Comparison of ENCODE assay signal across 22 mouse cellular contexts in the genomic region with DNA sequence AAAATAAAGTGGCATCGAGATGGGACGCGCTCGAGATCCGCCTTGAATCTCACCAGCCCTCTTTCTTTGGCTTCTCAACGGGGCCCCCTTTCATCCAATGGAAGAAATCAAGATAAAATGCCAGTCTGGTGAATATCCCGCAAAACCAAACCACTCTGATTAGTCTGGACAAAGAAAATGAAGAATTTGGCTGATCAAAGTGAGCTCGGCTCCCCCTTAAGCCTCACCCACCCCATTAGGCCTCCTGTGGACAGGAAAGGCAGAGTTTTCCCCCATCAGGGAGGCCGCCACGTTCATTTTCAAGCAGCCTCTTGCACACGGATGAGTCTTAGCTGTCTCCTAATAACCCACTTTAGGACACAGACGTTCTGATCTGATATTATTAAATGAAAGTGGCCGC. TPM values are rescaled to one million over a fixed set of nuclear protein-coding genes. Genes with fewer than 3 reads are reported as not detected.
DNase-seq lines count a peak whose midpoint lies in the region; ATAC-seq and TF ChIP-seq lines count a peak whose summit lies in the region.
"Had no signal": no experiment of that assay in that cellular context is flagged by ENCODE, and none has a peak within 500 bp of the region (broad histone marks: within the 10 kb centered on the region; RNA-seq: fewer than 3 reads in every experiment).

No protein-coding gene starts in this region.

- H3K4me3 ChIP-seq in embryonic facial prominence, embryonic 11.5 days (ENCODE audit: low read depth, low read length), result no peak overlapping the region
- H3K4me3 ChIP-seq in embryonic facial prominence, embryonic 10.5 days, result no peak overlapping the region
- H3K4me3 ChIP-seq in midbrain, embryonic 12.5 days, result no peak overlapping the region
- H3K4me3 ChIP-seq in midbrain, postnatal 0 days (ENCODE audit: low read depth, low read length), result no peak overlapping the region
- no peak overlapping the region for H3K4me3 ChIP-seq in forebrain, embryonic 14.5 days (ENCODE audit: low read depth, low read length)
- H3K4me3 ChIP-seq in midbrain, embryonic 15.5 days, result no peak overlapping the region
- H3K4me3 ChIP-seq in intestine, postnatal 0 days (ENCODE audit: low read depth, low read length), result no peak overlapping the region
- H3K4me3 ChIP-seq: embryonic facial prominence, embryonic 12.5 days; myocyte; neural tube, embryonic 15.5 days had no signal

- H3K9me3 ChIP-seq in embryonic facial prominence, embryonic 11.5 days (replicated peaks; ENCODE audit: control insufficient read depth, low read length), result no peaks in the 10 kb centered on the region
- H3K9me3 ChIP-seq in embryonic facial prominence, embryonic 10.5 days, result no peaks in the 10 kb centered on the region
- no peaks in the 10 kb centered on the region for H3K9me3 ChIP-seq in midbrain, embryonic 12.5 days
- H3K9me3 ChIP-seq in midbrain, postnatal 0 days (ENCODE audit: low read length), result no peaks in the 10 kb centered on the region
- H3K9me3 ChIP-seq in forebrain, embryonic 14.5 days (replicated peaks; ENCODE audit: control insufficient read depth, low read length), result no peaks in the 10 kb centered on the region
- H3K9me3 ChIP-seq in midbrain, embryonic 15.5 days, result no peaks in the 10 kb centered on the region
- no peaks in the 10 kb centered on the region for H3K9me3 ChIP-seq in intestine, postnatal 0 days (ENCODE audit: control insufficient read depth)
- H3K9me3 ChIP-seq: embryonic facial prominence, embryonic 12.5 days; neural tube, embryonic 15.5 days had no signal

- no peak overlapping the region for H3K27ac ChIP-seq in embryonic facial prominence, embryonic 11.5 days (replicated peaks; ENCODE audit: low read depth, low read length)
- no peak overlapping the region for H3K27ac ChIP-seq in embryonic facial prominence, embryonic 10.5 days (replicated peaks)
- H3K27ac ChIP-seq in midbrain, embryonic 12.5 days (replicated peaks), result no peak overlapping the region
- no peak overlapping the region for H3K27ac ChIP-seq in midbrain, postnatal 0 days (ENCODE audit: low read depth, low read length)
- no peak overlapping the region for H3K27ac ChIP-seq in forebrain, embryonic 14.5 days (ENCODE audit: low read depth, low read length)
- peak overlapping the region; percentile 13; the same call in 1 of the 2 replicates for H3K27ac ChIP-seq in midbrain, embryonic 15.5 days
- no peak overlapping the region for H3K27ac ChIP-seq in intestine, postnatal 0 days (ENCODE audit: low read depth, low read length)
- H3K27ac ChIP-seq: embryonic facial prominence, embryonic 12.5 days; hindbrain, embryonic 14.5 days; neural tube, embryonic 15.5 days had no signal

- 20% methylated on average over 13 of the region's 13 CpGs for WGBS in embryonic facial prominence, embryonic 11.5 days
- WGBS in embryonic facial prominence, embryonic 10.5 days, result 19% methylated on average over 13 of the region's 13 CpGs
- WGBS in midbrain, embryonic 12.5 days, result 13% methylated on average over 13 of the region's 13 CpGs
- WGBS in midbrain, postnatal 0 days, result 14% methylated on average over 13 of the region's 13 CpGs
- 13% methylated on average over 13 of the region's 13 CpGs for WGBS in forebrain, embryonic 14.5 days
- WGBS in midbrain, embryonic 15.5 days, result 13% methylated on average over 13 of the region's 13 CpGs
- 56% methylated on average over 13 of the region's 13 CpGs for WGBS in intestine, postnatal 0 days

- no peaks in the 10 kb centered on the region for H3K4me1 ChIP-seq in embryonic facial prominence, embryonic 11.5 days (ENCODE audit: control insufficient read depth, insufficient read depth, low read length)
- peaks cover 17% of the 10 kb centered on the region for H3K4me1 ChIP-seq in embryonic facial prominence, embryonic 10.5 days
- H3K4me1 ChIP-seq in midbrain, embryonic 12.5 days, result peaks cover 11% of the 10 kb centered on the region
- H3K4me1 ChIP-seq in midbrain, postnatal 0 days (ENCODE audit: insufficient read depth, low read length), result no peaks in the 10 kb centered on the region
- peaks cover 9% of the 10 kb centered on the region for H3K4me1 ChIP-seq in forebrain, embryonic 14.5 days (ENCODE audit: control insufficient read depth, insufficient read depth, low read length)
- peaks cover 10% of the 10 kb centered on the region for H3K4me1 ChIP-seq in midbrain, embryonic 15.5 days
- H3K4me1 ChIP-seq in intestine, postnatal 0 days (replicated peaks; ENCODE audit: control insufficient read depth, insufficient read depth, low read length), result 0 out of 2 replicates have a peak, but pooled peaks cover 2% of the 10 kb centered on the region

- no peaks in the 10 kb centered on the region for H3K36me3 ChIP-seq in embryonic facial prominence, embryonic 11.5 days (replicated peaks; ENCODE audit: control insufficient read depth, insufficient read depth, low read depth, low read length)
- no peaks in the 10 kb centered on the region for H3K36me3 ChIP-seq in embryonic facial prominence, embryonic 10.5 days (replicated peaks)
- no peaks in the 10 kb centered on the region for H3K36me3 ChIP-seq in midbrain, embryonic 12.5 days
- no peaks in the 10 kb centered on the region for H3K36me3 ChIP-seq in midbrain, postnatal 0 days (ENCODE audit: insufficient read depth, low read length)
- H3K36me3 ChIP-seq in forebrain, embryonic 14.5 days (ENCODE audit: control insufficient read depth, insufficient read depth, low read length), result no peaks in the 10 kb centered on the region
- no peaks in the 10 kb centered on the region for H3K36me3 ChIP-seq in midbrain, embryonic 15.5 days (replicated peaks)
- no peaks in the 10 kb centered on the region for H3K36me3 ChIP-seq in intestine, postnatal 0 days (ENCODE audit: control insufficient read depth, insufficient read depth)
- H3K36me3 ChIP-seq: embryonic facial prominence, embryonic 12.5 days; neural tube, embryonic 15.5 days had no signal

- H3K9ac ChIP-seq in embryonic facial prominence, embryonic 11.5 days (replicated peaks; ENCODE audit: low read length), result no peak overlapping the region
- no peak overlapping the region for H3K9ac ChIP-seq in midbrain, embryonic 12.5 days (replicated peaks)
- H3K9ac ChIP-seq in midbrain, postnatal 0 days (replicated peaks; ENCODE audit: low read length, poor library complexity, severe bottlenecking), result no peak overlapping the region
- H3K9ac ChIP-seq in forebrain, embryonic 14.5 days (ENCODE audit: low read length), result peak overlapping the region; percentile 13; the same call in 1 of the 2 replicates
- no peak overlapping the region for H3K9ac ChIP-seq in midbrain, embryonic 15.5 days
- H3K9ac ChIP-seq in intestine, postnatal 0 days (ENCODE audit: low read depth, low read length), result no peak overlapping the region
- H3K9ac ChIP-seq: embryonic facial prominence, embryonic 12.5 days; hindbrain, embryonic 14.5 days; neural tube, embryonic 15.5 days had no signal

- no peak for ATAC-seq in embryonic facial prominence, embryonic 11.5 days (replicated peaks; ENCODE audit: insufficient number of reproducible peaks, low FRiP score, low TSS enrichment, low read depth)
- ATAC-seq in midbrain, embryonic 12.5 days (ENCODE audit: low FRiP score, low read depth), result no peak
- ATAC-seq in midbrain, postnatal 0 days (ENCODE audit: low FRiP score), result no peak
- ATAC-seq in forebrain, embryonic 14.5 days, result no peak
- no peak for ATAC-seq in midbrain, embryonic 15.5 days (replicated peaks)
- ATAC-seq in intestine, postnatal 0 days, result no peak

- H3K27me3 ChIP-seq in embryonic facial prominence, embryonic 11.5 days (ENCODE audit: control insufficient read depth, insufficient read depth, low read length), result no peaks in the 10 kb centered on the region
- H3K27me3 ChIP-seq in embryonic facial prominence, embryonic 10.5 days (replicated peaks; ENCODE audit: low read depth, poor library complexity, severe bottlenecking), result peaks cover 66% of the 10 kb centered on the region
- H3K27me3 ChIP-seq in midbrain, embryonic 12.5 days, result peaks cover 27% of the 10 kb centered on the region
- no peaks in the 10 kb centered on the region for H3K27me3 ChIP-seq in midbrain, postnatal 0 days (ENCODE audit: insufficient read depth, low read length)
- no peaks in the 10 kb centered on the region; the same call in 1 of the 2 replicates for H3K27me3 ChIP-seq in forebrain, embryonic 14.5 days (replicated peaks; ENCODE audit: control insufficient read depth, insufficient read depth, low read length)
- peaks cover 4% of the 10 kb centered on the region; the same call in 1 of the 2 replicates for H3K27me3 ChIP-seq in midbrain, embryonic 15.5 days (replicated peaks)
- no peaks in the 10 kb centered on the region for H3K27me3 ChIP-seq in intestine, postnatal 0 days (replicated peaks; ENCODE audit: control insufficient read depth, insufficient read depth, low read length)

- H3K4me2 ChIP-seq in embryonic facial prominence, embryonic 11.5 days (ENCODE audit: low read depth, low read length), result no peak overlapping the region
- H3K4me2 ChIP-seq in midbrain, embryonic 12.5 days (replicated peaks), result peak overlapping the region; percentile 11; the same call in 1 of the 2 replicates
- H3K4me2 ChIP-seq in midbrain, postnatal 0 days (ENCODE audit: low read depth, low read length, poor library complexity, severe bottlenecking), result no peak overlapping the region
- H3K4me2 ChIP-seq in forebrain, embryonic 14.5 days (ENCODE audit: low read length), result peak overlapping the region; percentile 18; the same call in 1 of the 2 replicates
- peak overlapping the region; percentile 14; the same call in 1 of the 2 replicates for H3K4me2 ChIP-seq in midbrain, embryonic 15.5 days
- H3K4me2 ChIP-seq in intestine, postnatal 0 days (replicated peaks; ENCODE audit: low read depth), result no peak overlapping the region
- H3K4me2 ChIP-seq: embryonic facial prominence, embryonic 12.5 days; hindbrain, embryonic 14.5 days; neural tube, embryonic 15.5 days had no signal

- peak; percentile 25 for DNase-seq in embryonic facial prominence, embryonic 11.5 days (ENCODE audit: low spot score)
- no peak for DNase-seq in embryonic facial prominence, embryonic 10.5 days (ENCODE audit: low spot score)
- DNase-seq in midbrain, postnatal 0 days (ENCODE audit: low spot score), result no peak
- peak; percentile 21 for DNase-seq in forebrain, embryonic 14.5 days (ENCODE audit: low spot score)
- DNase-seq in gastrocnemius, adult 18-20 months (ENCODE audit: low spot score), result no peak
- DNase-seq: adrenal gland, postnatal 25 days; cerebellum, postnatal 10 days; gastrocnemius, postnatal 10 days; heart, adult 11 months; heart, postnatal 36 days; kidney, adult 9 months; kidney, postnatal 14 days; left cerebral cortex, postnatal 4 days; lung, postnatal 4 days; thymus, adult 2 months had no signal

- TF ChIP-seq CTCF in midbrain, postnatal 0 days (IDR thresholded peaks at IDR 0.05), result no peak
- TF ChIP-seq CTCF in intestine, postnatal 0 days (IDR thresholded peaks at IDR 0.05; ENCODE audit: low read depth), result no peak

RNA-seq across cellular contexts. Expression of gene Tcf7l2, which starts 47.0 kb away (rescaled TPM):
- polyA plus RNA-seq in embryonic facial prominence, embryonic 11.5 days (2014; fragmentation: Nextera tagmentation; extraction: Ambion mirVana), result 107 and 111 TPM in 2 replicates
- polyA plus RNA-seq in embryonic facial prominence, embryonic 10.5 days (2016; fragmentation: Nextera tagmentation; extraction: Ambion mirVana), result 94.5 and 111 TPM in 2 replicates
- 343 and 552 TPM in 2 replicates for polyA plus RNA-seq in midbrain, embryonic 12.5 days (2016; fragmentation: Nextera tagmentation; extraction: Ambion mirVana)
- 67.2 and 86.1 TPM in 2 replicates for total RNA-seq in midbrain, postnatal 0 days (2014; rRNA removed)
- polyA plus RNA-seq in midbrain, postnatal 0 days (2015; fragmentation: Nextera tagmentation; extraction: Ambion mirVana), result 763 and 861 TPM in 2 replicates
- polyA plus RNA-seq in forebrain, embryonic 14.5 days (2014; fragmentation: Nextera tagmentation; extraction: Ambion mirVana), result 196 and 221 TPM in 2 replicates
- 729 and 759 TPM in 2 replicates for polyA plus RNA-seq in midbrain, embryonic 15.5 days (2015; fragmentation: Nextera tagmentation; extraction: Ambion mirVana)
- 1 to 10 TPM; 6.9 to 7.8 TPM for total RNA-seq in gastrocnemius, adult 18-20 months (2021)
- 32.4 and 37.4 TPM in 2 replicates for polyA plus RNA-seq in intestine, postnatal 0 days (2015; fragmentation: Nextera tagmentation; extraction: Ambion mirVana)

Comparison
In these comparisons a context has a peak if more than half of its experiments do, and no peak if none do; other contexts are left out.
1. DNase-seq: peak in embryonic facial prominence, embryonic 11.5 days (single experiment) and forebrain, embryonic 14.5 days (single experiment); none in embryonic facial prominence, embryonic 10.5 days (single experiment), midbrain, postnatal 0 days (single experiment) and gastrocnemius, adult 18-20 months (single experiment).
2. H3K4me2 ChIP-seq: peak in midbrain, embryonic 12.5 days (single experiment), forebrain, embryonic 14.5 days (single experiment) and midbrain, embryonic 15.5 days (single experiment); none in embryonic facial prominence, embryonic 11.5 days (single experiment), midbrain, postnatal 0 days (single experiment) and intestine, postnatal 0 days (single experiment).